Mouse (Mus musculus): Measurements from ENCODE around the gene Gm8206.
"Not testable (repeated sequence)": the region's sequence is repeated elsewhere in the genome, so short reads cannot be mapped to it uniquely, and the experiment has no call there.

The Gm8206 gene

GRCm38 (mm10) chr14:6093842-6094241, at the start of gene Gm8206:
Gm8206 (minus strand) TSS chr14:6093942.
- DNase-seq (ENCODE audit: low spot score) = not testable (repeated sequence)

GRCm38 (mm10) chr14:6125707-6126106, 32.0 kb upstream of the Gm8206 start, which contains the start of gene Gm3476:
Gm3476 (minus strand) TSS chr14:6125807.
- DNase-seq (ENCODE audit: low spot score) = not testable (repeated sequence)

- peak; percentile 76 for DNase-seq (ENCODE audit: low spot score)
These were observed 14.7 kb upstream of the Gm8206 start, which contains the start of gene Gm3468 for GRCm38 (mm10) chr14:6108272-6108925. Gm3468 (minus strand) TSS chr14:6108665.

- peak; percentile 2 for DNase-seq (ENCODE audit: low spot score)
These were observed 13.8 kb upstream of the Gm8206 start for GRCm38 (mm10) chr14:6107500-6107899.

GRCm38 (mm10) chr14:6058167-6058566, 35.6 kb downstream of the Gm8206 start, which contains the start of gene Gm6337:
Gm6337 (minus strand) TSS chr14:6058267.
- not testable (repeated sequence) for DNase-seq (ENCODE audit: low spot score)

DNA sequence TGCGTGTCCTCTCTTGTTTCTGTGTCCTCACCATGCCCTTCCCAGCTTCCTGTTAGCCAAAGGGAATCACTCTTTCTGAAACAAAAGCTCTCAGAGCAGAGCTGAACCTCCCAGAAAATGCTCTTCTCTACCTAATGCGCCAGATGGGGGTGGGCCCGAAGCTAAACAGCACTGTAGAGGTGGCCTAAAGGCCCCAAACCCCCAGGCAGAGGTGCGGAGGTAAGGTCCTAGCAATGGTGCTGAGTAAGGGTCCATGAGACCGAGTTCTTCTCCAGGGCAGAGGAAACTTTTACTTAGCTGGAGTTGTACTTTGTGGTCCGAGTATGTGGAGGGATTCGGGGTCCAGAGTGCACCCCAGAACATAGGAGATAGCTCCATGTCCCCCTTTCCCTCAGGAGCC, 106.6 kb downstream of the Gm8206 start:
- DNase-seq (ENCODE audit: low spot score) = not testable (repeated sequence)

DNA sequence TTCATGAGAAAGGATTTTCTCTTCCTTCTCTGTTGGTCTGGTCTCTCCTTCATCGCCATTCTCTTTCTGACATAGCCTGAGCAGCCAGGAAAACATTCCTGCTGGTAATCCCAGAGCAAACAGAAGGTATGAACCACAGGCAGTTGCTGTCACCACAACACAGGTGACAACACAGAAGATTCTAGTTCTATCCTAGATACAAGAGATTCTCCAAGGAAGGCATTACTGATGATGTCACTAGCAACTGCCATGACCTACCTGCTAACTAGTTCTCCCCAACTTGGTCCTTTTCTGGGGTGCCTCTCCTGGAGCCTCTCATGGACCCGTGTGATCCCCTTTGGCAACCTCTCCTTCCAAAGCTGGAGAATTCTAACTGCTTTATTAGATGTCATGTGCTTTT, 114.7 kb downstream of the Gm8206 start, which contains the start of gene Gm3453:
Gm3453 (minus strand) TSS at position 101 of the 400 bp plus-strand sequence.
- not testable (repeated sequence) for DNase-seq (ENCODE audit: low spot score)

Measured in embryo, embryonic 10 days (tissue).